Mouse (Mus musculus): Measurements from ENCODE around the gene Zfp335. TPM values are rescaled to one million over a fixed set of nuclear protein-coding genes. Genes with fewer than 3 reads are reported as not detected.

Gene Zfp335
- polyA plus RNA-seq, 1 experiment from 2014 or later: 6.8 TPM

GRCm38 (mm10) chr2:164951745-164952144, 40.2 kb upstream of the Zfp335 start:
- 79% methylated on average over 4 of the region's 4 CpGs for WGBS

GRCm38 (mm10) chr2:164950501-164950900, 38.9 kb upstream of the Zfp335 start:
- no peaks in the 10 kb centered on the region for H3K36me3 ChIP-seq (ENCODE audit: control insufficient read depth, insufficient read depth, low read length)
- H3K9ac ChIP-seq (ENCODE audit: low read length): no peak overlapping the region
- peaks cover 94% of the 10 kb centered on the region for H3K27me3 ChIP-seq (ENCODE audit: control insufficient read depth, insufficient read depth, low read length)
- ATAC-seq (ENCODE audit: insufficient number of reproducible peaks, insufficient read depth, low FRiP score, low read depth): no peak
- H3K4me3 ChIP-seq (ENCODE audit: control insufficient read depth in 1 of 2, insufficient read depth in 1 of 2, low read depth in 1 of 2, low read length in 2 of 2): no peak overlapping the region
- no peak overlapping the region for H3K27ac ChIP-seq (replicated peaks in 1 of 2; ENCODE audit: control insufficient read depth in 1 of 2, insufficient read depth in 1 of 2, low read depth in 2 of 2, low read length in 2 of 2)
- 21% methylated on average over 13 of the region's 13 CpGs for WGBS
- H3K9me3 ChIP-seq (ENCODE audit: control insufficient read depth, low read length): no peaks in the 10 kb centered on the region
- H3K4me2 ChIP-seq (ENCODE audit: low read length): no peak overlapping the region
- peaks cover 0 to 5% of the 10 kb centered on the region in 2 experiments; a peak in 2 of 4 replicates for H3K4me1 ChIP-seq (ENCODE audit: control insufficient read depth in 2 of 2, insufficient read depth in 2 of 2, low read length in 2 of 2)

More at GRCm38 (mm10) chr2:164951745-164952144, 40.2 kb upstream of the Zfp335 start:
- ATAC-seq (ENCODE audit: insufficient number of reproducible peaks, insufficient read depth, low FRiP score, low read depth): no peak
- Histone ChIP-seq H3K9ac (ENCODE audit: low read length) (no peak overlapping the region), H3K4me2 (ENCODE audit: low read length) (no peak overlapping the region), H3K4me1 (ENCODE audit: control insufficient read depth in 2 of 2, insufficient read depth in 2 of 2, low read length in 2 of 2) (peaks cover 0 to 5% of the 10 kb centered on the region in 2 experiments; a peak in 2 of 4 replicates), H3K9me3 (ENCODE audit: control insufficient read depth, low read length) (no peaks in the 10 kb centered on the region), H3K27me3 (ENCODE audit: control insufficient read depth, insufficient read depth, low read length) (peaks cover 83% of the 10 kb centered on the region), H3K4me3 (ENCODE audit: control insufficient read depth in 1 of 2, insufficient read depth in 1 of 2, low read depth in 1 of 2, low read length in 2 of 2) (no peak overlapping the region), H3K36me3 (ENCODE audit: control insufficient read depth, insufficient read depth, low read length) (no peaks in the 10 kb centered on the region), H3K27ac (replicated peaks in 1 of 2; ENCODE audit: control insufficient read depth in 1 of 2, insufficient read depth in 1 of 2, low read depth in 2 of 2, low read length in 2 of 2) (no peak overlapping the region)

GRCm38 (mm10) chr2:164948962-164949361, 37.4 kb upstream of the Zfp335 start:
- H3K4me3 ChIP-seq (ENCODE audit: control insufficient read depth in 1 of 2, insufficient read depth in 1 of 2, low read depth in 1 of 2, low read length in 2 of 2): peak overlapping the region; percentile 7 to 16; a peak in 3 of 4 replicates
- peak overlapping the region; percentile 50 for H3K4me2 ChIP-seq (ENCODE audit: low read length)
- H3K4me1 ChIP-seq (ENCODE audit: control insufficient read depth in 2 of 2, insufficient read depth in 2 of 2, low read length in 2 of 2): peaks cover 0 to 5% of the 10 kb centered on the region in 2 experiments; a peak in 2 of 4 replicates
- H3K36me3 ChIP-seq (ENCODE audit: control insufficient read depth, insufficient read depth, low read length): no peaks in the 10 kb centered on the region
- H3K27me3 ChIP-seq (ENCODE audit: control insufficient read depth, insufficient read depth, low read length): peaks cover 88% of the 10 kb centered on the region
- no peak overlapping the region for H3K27ac ChIP-seq (replicated peaks in 1 of 2; ENCODE audit: control insufficient read depth in 1 of 2, insufficient read depth in 1 of 2, low read depth in 2 of 2, low read length in 2 of 2)
- no peak overlapping the region for H3K9ac ChIP-seq (ENCODE audit: low read length)
- WGBS: 7% methylated on average over 25 of the region's 25 CpGs
- no peaks in the 10 kb centered on the region for H3K9me3 ChIP-seq (ENCODE audit: control insufficient read depth, low read length)
- ATAC-seq (ENCODE audit: insufficient number of reproducible peaks, insufficient read depth, low FRiP score, low read depth): no peak

- H3K27me3 ChIP-seq (ENCODE audit: control insufficient read depth, insufficient read depth, low read length): peaks cover 79% of the 10 kb centered on the region
- 12% methylated on average over 5 of the region's 7 CpGs for WGBS
- H3K9me3 ChIP-seq (ENCODE audit: control insufficient read depth, low read length): no peaks in the 10 kb centered on the region
- no peak overlapping the region for H3K9ac ChIP-seq (ENCODE audit: low read length)
- H3K36me3 ChIP-seq (ENCODE audit: control insufficient read depth, insufficient read depth, low read length): no peaks in the 10 kb centered on the region
- no peak overlapping the region for H3K4me2 ChIP-seq (ENCODE audit: low read length)
- no peak overlapping the region for H3K27ac ChIP-seq (replicated peaks in 1 of 2; ENCODE audit: control insufficient read depth in 1 of 2, insufficient read depth in 1 of 2, low read depth in 2 of 2, low read length in 2 of 2)
- peaks cover 0 to 3% of the 10 kb centered on the region in 2 experiments; a peak in 2 of 4 replicates for H3K4me1 ChIP-seq (ENCODE audit: control insufficient read depth in 2 of 2, insufficient read depth in 2 of 2, low read length in 2 of 2)
- no peak for ATAC-seq (ENCODE audit: insufficient number of reproducible peaks, insufficient read depth, low FRiP score, low read depth)
- no peak overlapping the region for H3K4me3 ChIP-seq (ENCODE audit: control insufficient read depth in 1 of 2, insufficient read depth in 1 of 2, low read depth in 1 of 2, low read length in 2 of 2)
These were observed 36.4 kb upstream of the Zfp335 start for GRCm38 (mm10) chr2:164947930-164948329.

- Histone ChIP-seq H3K9ac (ENCODE audit: low read length) (no peak overlapping the region), H3K36me3 (ENCODE audit: control insufficient read depth, insufficient read depth, low read length) (no peaks in the 10 kb centered on the region), H3K4me1 (ENCODE audit: control insufficient read depth in 2 of 2, insufficient read depth in 2 of 2, low read length in 2 of 2) (peaks cover 0 to 2% of the 10 kb centered on the region in 2 experiments; a peak in 2 of 4 replicates), H3K27ac (replicated peaks in 1 of 2; ENCODE audit: control insufficient read depth in 1 of 2, insufficient read depth in 1 of 2, low read depth in 2 of 2, low read length in 2 of 2) (no peak overlapping the region), H3K4me2 (ENCODE audit: low read length) (no peak overlapping the region), H3K9me3 (ENCODE audit: control insufficient read depth, low read length) (no peaks in the 10 kb centered on the region), H3K27me3 (ENCODE audit: control insufficient read depth, insufficient read depth, low read length) (peaks cover 75% of the 10 kb centered on the region), H3K4me3 (ENCODE audit: control insufficient read depth in 1 of 2, insufficient read depth in 1 of 2, low read depth in 1 of 2, low read length in 2 of 2) (no peak overlapping the region)
- ATAC-seq (ENCODE audit: insufficient number of reproducible peaks, insufficient read depth, low FRiP score, low read depth): no peak
- WGBS: 38% methylated on average over 4 of the region's 4 CpGs
These were observed 35.9 kb upstream of the Zfp335 start for GRCm38 (mm10) chr2:164947506-164947905.

- Histone ChIP-seq H3K27ac (replicated peaks in 1 of 2; ENCODE audit: control insufficient read depth in 1 of 2, insufficient read depth in 1 of 2, low read depth in 2 of 2, low read length in 2 of 2) (no peak overlapping the region), H3K9ac (ENCODE audit: low read length) (no peak overlapping the region), H3K27me3 (ENCODE audit: control insufficient read depth, insufficient read depth, low read length) (peaks cover 55% of the 10 kb centered on the region), H3K4me3 (ENCODE audit: control insufficient read depth in 1 of 2, insufficient read depth in 1 of 2, low read depth in 1 of 2, low read length in 2 of 2) (no peak overlapping the region), H3K4me2 (ENCODE audit: low read length) (no peak overlapping the region), H3K4me1 (ENCODE audit: control insufficient read depth in 2 of 2, insufficient read depth in 2 of 2, low read length in 2 of 2) (peaks cover 10 to 12% of the 10 kb centered on the region in 2 experiments), H3K9me3 (ENCODE audit: control insufficient read depth, low read length) (no peaks in the 10 kb centered on the region), H3K36me3 (ENCODE audit: control insufficient read depth, insufficient read depth, low read length) (no peaks in the 10 kb centered on the region)
- ATAC-seq (ENCODE audit: insufficient number of reproducible peaks, insufficient read depth, low FRiP score, low read depth): no peak
- 16% methylated on average over 5 of the region's 5 CpGs for WGBS
These were observed 31.2 kb upstream of the Zfp335 start for GRCm38 (mm10) chr2:164942692-164943290.

- 29% methylated on average over 10 of the region's 10 CpGs for WGBS
These were observed 28.7 kb upstream of the Zfp335 start, which contains the start of gene Mmp9 for GRCm38 (mm10) chr2:164940140-164940830. TSS of gene Mmp9 (plus strand) at chr2:164940780.

More at GRCm38 (mm10) chr2:164940140-164940830, 28.7 kb upstream of the Zfp335 start, which contains the start of gene Mmp9:
- no peaks in the 10 kb centered on the region for H3K9me3 ChIP-seq (ENCODE audit: control insufficient read depth, low read length)
- no peaks in the 10 kb centered on the region for H3K36me3 ChIP-seq (ENCODE audit: control insufficient read depth, insufficient read depth, low read length)
- ATAC-seq (ENCODE audit: insufficient number of reproducible peaks, insufficient read depth, low FRiP score, low read depth): no peak
- no peak within 1 kb of the TSS for H3K4me2 ChIP-seq (ENCODE audit: low read length)
- H3K4me3 ChIP-seq (ENCODE audit: control insufficient read depth in 1 of 2, insufficient read depth in 1 of 2, low read depth in 1 of 2, low read length in 2 of 2): no peak within 1 kb of the TSS
- no peak within 1 kb of the TSS for H3K27ac ChIP-seq (replicated peaks in 1 of 2; ENCODE audit: control insufficient read depth in 1 of 2, insufficient read depth in 1 of 2, low read depth in 2 of 2, low read length in 2 of 2)
- H3K9ac ChIP-seq (ENCODE audit: low read length): no peak within 1 kb of the TSS
- peaks cover 41% of the 10 kb centered on the region for H3K27me3 ChIP-seq (ENCODE audit: control insufficient read depth, insufficient read depth, low read length)
- peaks cover 10 to 12% of the 10 kb centered on the region in 2 experiments for H3K4me1 ChIP-seq (ENCODE audit: control insufficient read depth in 2 of 2, insufficient read depth in 2 of 2, low read length in 2 of 2)
